ENCODE assay signal across 8 mouse cellular contexts in the genomic region with DNA sequence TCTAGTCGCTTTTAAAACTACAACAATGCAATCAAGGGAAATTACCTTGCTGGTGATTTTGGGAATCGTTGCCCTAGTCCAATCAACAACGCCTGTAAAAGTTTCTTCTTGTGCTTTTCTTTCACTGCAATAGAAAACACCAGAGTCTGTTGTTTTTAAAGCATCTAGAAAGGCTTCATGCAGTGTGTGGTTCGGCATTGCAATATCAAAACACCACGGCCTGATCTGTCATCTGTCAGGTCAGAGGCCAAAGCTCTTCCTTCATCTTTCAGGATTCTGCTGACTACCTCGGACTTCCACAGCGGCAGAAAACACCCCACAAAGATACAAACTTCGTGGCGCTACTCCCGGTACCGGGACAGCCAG. TPM values are rescaled to one million over a fixed set of nuclear protein-coding genes. Genes with fewer than 3 reads are reported as not detected.
DNase-seq lines count a peak whose midpoint lies in the region; ATAC-seq and TF ChIP-seq lines count a peak whose summit lies in the region.

No protein-coding gene starts in this region.

- no peak for ATAC-seq in heart, embryonic 14.5 days (ENCODE audit: insufficient number of reproducible peaks, insufficient read depth, low FRiP score, low read depth)
- no peak for ATAC-seq in heart, postnatal 0 days (ENCODE audit: insufficient read depth, low read depth)
- no peak for ATAC-seq in midbrain, embryonic 11.5 days (ENCODE audit: low FRiP score)
- ATAC-seq in frontal cortex, adult (ENCODE audit: low TSS enrichment): no peak

- H3K27ac ChIP-seq in heart, embryonic 14.5 days (replicated peaks in 1 of 2; ENCODE audit: control insufficient read depth in 1 of 2, insufficient read depth in 1 of 2, low read depth in 2 of 2, low read length in 2 of 2): peak overlapping the region; percentile 67 to 98
- H3K27ac ChIP-seq in ES-E14 (ENCODE audit: insufficient read depth, low read depth, low read length, poor library complexity, severe bottlenecking): no peak overlapping the region
- H3K27ac ChIP-seq in heart, postnatal 0 days (ENCODE audit: low read depth): peak overlapping the region; percentile 98
- H3K27ac ChIP-seq in midbrain, embryonic 11.5 days (ENCODE audit: low read depth, low read length): peak overlapping the region; percentile 95

- peaks cover 3% of the 10 kb centered on the region; the same call in 1 of the 2 replicates for H3K36me3 ChIP-seq in heart, embryonic 14.5 days (ENCODE audit: control insufficient read depth, insufficient read depth, low read length)
- no peaks in the 10 kb centered on the region for H3K36me3 ChIP-seq in ES-E14 (ENCODE audit: control insufficient read depth, insufficient read depth, low read length, poor library complexity, severe bottlenecking)
- H3K36me3 ChIP-seq in heart, postnatal 0 days (replicated peaks; ENCODE audit: control insufficient read depth, insufficient read depth, low read length): no peaks in the 10 kb centered on the region
- H3K36me3 ChIP-seq in midbrain, embryonic 11.5 days (ENCODE audit: control insufficient read depth, insufficient read depth, low read length): no peaks in the 10 kb centered on the region

- intact Hi-C loops in heart, postnatal 10 days (cut with DNase I): loop anchor here (5.0 to 10.0 kb wide), 3 partner anchors 161 to 439 kb away; partner anchors contain the start of gene Srd5a3

- no peaks in the 10 kb centered on the region for H3K27me3 ChIP-seq in heart, embryonic 14.5 days (ENCODE audit: control insufficient read depth, insufficient read depth, low read length)
- H3K27me3 ChIP-seq in heart, postnatal 0 days (ENCODE audit: control insufficient read depth, insufficient read depth, low read length): no peaks in the 10 kb centered on the region
- H3K27me3 ChIP-seq in midbrain, embryonic 11.5 days (ENCODE audit: control insufficient read depth, insufficient read depth, low read length): no peaks in the 10 kb centered on the region

- H3K9ac ChIP-seq in heart, embryonic 14.5 days (ENCODE audit: low read length): peak overlapping the region; percentile 97
- peak overlapping the region; percentile 87 for H3K9ac ChIP-seq in ES-E14 (ENCODE audit: insufficient read depth, low read depth, low read length, poor library complexity, severe bottlenecking)
- H3K9ac ChIP-seq in heart, postnatal 0 days (replicated peaks; ENCODE audit: low read depth, low read length): peak overlapping the region; percentile 98
- H3K9ac ChIP-seq in midbrain, embryonic 11.5 days (ENCODE audit: low read length): peak overlapping the region; percentile 93

- no peak for TF ChIP-seq CTCF in heart, postnatal 0 days (IDR thresholded peaks at IDR 0.05; ENCODE audit: low read depth)

- 4% methylated on average over 11 of the region's 11 CpGs for WGBS in heart, embryonic 14.5 days
- WGBS in heart, postnatal 0 days: 4% methylated on average over 11 of the region's 11 CpGs
- 8% methylated on average over 11 of the region's 11 CpGs for WGBS in midbrain, embryonic 11.5 days

- no peaks in the 10 kb centered on the region for H3K9me3 ChIP-seq in heart, embryonic 14.5 days (ENCODE audit: control insufficient read depth, low read length)
- H3K9me3 ChIP-seq in ES-E14 (ENCODE audit: control insufficient read depth, insufficient read depth, low read depth, low read length): no peaks in the 10 kb centered on the region
- H3K9me3 ChIP-seq in heart, postnatal 0 days (replicated peaks; ENCODE audit: control insufficient read depth, low read length): no peaks in the 10 kb centered on the region
- H3K9me3 ChIP-seq in midbrain, embryonic 11.5 days (ENCODE audit: control insufficient read depth, low read length): no peaks in the 10 kb centered on the region

- DNase-seq in heart, postnatal 10 days: no peak
- no peak for DNase-seq in ES-E14 (ENCODE audit: low read depth, low spot score)
- peak; percentile 11 for DNase-seq in heart, postnatal 0 days (ENCODE audit: low spot score)
- no peak for DNase-seq in midbrain, embryonic 11.5 days (ENCODE audit: low spot score, missing footprints)
- no peak for DNase-seq in urinary bladder, adult 18-20 months (ENCODE audit: low spot score in 2 of 2)
- DNase-seq in Muller cell, postnatal 12 days (ENCODE audit: inconsistent ontology term): no peak

- peak overlapping the region; percentile 99 for H3K4me3 ChIP-seq in heart, embryonic 14.5 days (ENCODE audit: control insufficient read depth in 1 of 2, insufficient read depth in 1 of 2, low read depth in 1 of 2, low read length in 2 of 2)
- H3K4me3 ChIP-seq in ES-E14 (ENCODE audit: insufficient read depth in 1 of 2, low read depth in 1 of 2, low read length in 2 of 2, poor library complexity in 1 of 2, severe bottlenecking in 1 of 2): peak overlapping the region; percentile 85 to 91
- peak overlapping the region; percentile 100 for H3K4me3 ChIP-seq in heart, postnatal 0 days (ENCODE audit: low read depth, low read length)
- H3K4me3 ChIP-seq in midbrain, embryonic 11.5 days (ENCODE audit: low read depth, low read length): peak overlapping the region; percentile 95

- TF ChIP-seq EP300 in heart, postnatal 0 days (IDR thresholded peaks at IDR 0.05; ENCODE audit: low read depth): no peak

- peaks cover 2 to 17% of the 10 kb centered on the region in 2 experiments; a peak in 2 of 4 replicates for H3K4me1 ChIP-seq in heart, embryonic 14.5 days (ENCODE audit: control insufficient read depth in 2 of 2, insufficient read depth in 2 of 2, low read length in 2 of 2)
- peaks cover 0 to 3% of the 10 kb centered on the region in 2 experiments; a peak in 1 of 4 replicates for H3K4me1 ChIP-seq in ES-E14 (ENCODE audit: control insufficient read depth in 2 of 2, insufficient read depth in 2 of 2, low read length in 2 of 2, poor library complexity in 1 of 2)
- H3K4me1 ChIP-seq in heart, postnatal 0 days (ENCODE audit: control insufficient read depth, insufficient read depth): peaks cover 8% of the 10 kb centered on the region; the same call in 1 of the 2 replicates
- H3K4me1 ChIP-seq in midbrain, embryonic 11.5 days (ENCODE audit: control insufficient read depth, insufficient read depth, low read length): peaks cover 9% of the 10 kb centered on the region

- in situ Hi-C loops in ES-E14 (cut with MboI; ENCODE audit: low sequenced_read_pairs in 2 of 2, unreplicated experiment in 2 of 2): no loop called here

- H3K4me2 ChIP-seq in heart, embryonic 14.5 days (ENCODE audit: low read length): peak overlapping the region; percentile 88
- H3K4me2 ChIP-seq in heart, postnatal 0 days (ENCODE audit: low read depth, low read length): peak overlapping the region; percentile 91
- peak overlapping the region; percentile 74 for H3K4me2 ChIP-seq in midbrain, embryonic 11.5 days

TF ChIP-seq in ES-E14, 5 proteins besides CTCF, POLR2A, EP300 and RAD21:
- TF ChIP-seq ZNF384 (IDR thresholded peaks at IDR 0.05; ENCODE audit: low read depth, low read length) (no peak), CHD2 (IDR thresholded peaks at IDR 0.05; ENCODE audit: low read depth, low read length) (no peak), MAFK (IDR thresholded peaks at IDR 0.05; ENCODE audit: insufficient read depth, low read depth, low read length) (no peak), ZC3H11A (IDR thresholded peaks at IDR 0.05; ENCODE audit: borderline replicate concordance, low read depth, low read length) (no peak), HCFC1 (IDR thresholded peaks at IDR 0.05; ENCODE audit: borderline replicate concordance, insufficient read depth, low read length) (no peak)

RNA-seq across cellular contexts. Expression of gene Clock, which starts 1.2 kb away (rescaled TPM):
- polyA plus RNA-seq in heart, embryonic 14.5 days (2014; fragmentation: Nextera tagmentation; extraction: Ambion mirVana): 15.0 and 15.1 TPM in 2 replicates
- 10 to 100 TPM; 36.8 to 39.4 TPM for total RNA-seq in heart, postnatal 10 days (2021)
- total RNA-seq in ES-E14 (2012; rRNA removed): 16.4 and 16.8 TPM in 2 replicates
- 25.0 and 29.3 TPM in 2 replicates for total RNA-seq in heart, postnatal 0 days (2014; rRNA removed; ENCODE audit: low replicate concordance)
- 6.2 and 8.2 TPM in 2 replicates for polyA plus RNA-seq in heart, postnatal 0 days (2015; fragmentation: Nextera tagmentation; extraction: Ambion mirVana)
- 11.5 and 11.6 TPM in 2 replicates for polyA plus RNA-seq in midbrain, embryonic 11.5 days (2014; fragmentation: Nextera tagmentation; extraction: Ambion mirVana)

RNA-seq across cellular contexts. Expression of gene Pdcl2, which starts 27.6 kb away (rescaled TPM):
- polyA plus RNA-seq in heart, embryonic 14.5 days (2014; fragmentation: Nextera tagmentation; extraction: Ambion mirVana): not detected in 2 replicates
- total RNA-seq in heart, postnatal 10 days (2021): not detected
- 1.8 and 2.0 TPM in 2 replicates for total RNA-seq in ES-E14 (2012; rRNA removed)
- not detected in 2 replicates for total RNA-seq in heart, postnatal 0 days (2014; rRNA removed; ENCODE audit: low replicate concordance)
- polyA plus RNA-seq in heart, postnatal 0 days (2015; fragmentation: Nextera tagmentation; extraction: Ambion mirVana): not detected in 2 replicates
- not detected in 2 replicates for polyA plus RNA-seq in midbrain, embryonic 11.5 days (2014; fragmentation: Nextera tagmentation; extraction: Ambion mirVana)
